Mouse (Mus musculus): Measurements from ENCODE around the gene Dhx32. TPM values are rescaled to one million over a fixed set of nuclear protein-coding genes. Genes with fewer than 3 reads are reported as not detected.

Dhx32 gene
- polyA plus RNA-seq, 1 experiment from 2014 or later = 89.5 TPM

DNA sequence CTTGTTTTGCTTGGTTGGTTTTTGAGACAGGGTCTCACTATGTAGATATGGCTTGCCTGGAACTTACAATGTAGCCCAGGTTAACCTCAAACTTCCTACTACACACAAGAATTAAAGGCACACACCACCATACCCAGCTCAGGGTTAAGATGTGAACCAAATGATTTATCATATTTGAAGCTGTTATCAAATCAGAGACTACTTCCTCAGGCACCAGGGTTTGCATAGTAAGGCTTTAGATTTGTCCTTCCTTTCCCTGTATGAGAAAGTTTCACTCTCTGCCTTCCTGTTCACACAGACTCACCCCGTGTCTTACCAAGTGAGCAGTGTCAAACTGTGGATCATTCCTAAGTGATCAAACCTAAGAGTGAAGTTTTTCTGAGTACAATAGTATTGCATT, 38.3 kb downstream of the Dhx32 start:
- Histone ChIP-seq H3K4me2 (ENCODE audit: low read depth, low read length) (no peak overlapping the region), H3K4me3 (ENCODE audit: low read length) (no peak overlapping the region), H3K27ac (ENCODE audit: low read length) (0 out of 2 replicates have a peak overlapping the region, but pooled peaks have one; percentile 12), H3K9me3 (ENCODE audit: control insufficient read depth, low read length) (no peaks in the 10 kb centered on the region), H3K36me3 (ENCODE audit: control insufficient read depth, insufficient read depth, low read length) (peaks cover 2% of the 10 kb centered on the region), H3K4me1 (ENCODE audit: control insufficient read depth, insufficient read depth, low read length) (no peaks in the 10 kb centered on the region), H3K27me3 (replicated peaks; ENCODE audit: control insufficient read depth, insufficient read depth, low read length) (no peaks in the 10 kb centered on the region), H3K9ac (ENCODE audit: low read depth, low read length) (no peak overlapping the region)
- 63% methylated on average over 1 of the region's 1 CpGs for WGBS
- ATAC-seq = no peak

GRCm38 (mm10) chr7:133743611-133744010, 38.9 kb downstream of the Dhx32 start:
- H3K4me3 ChIP-seq (ENCODE audit: low read length) = no peak overlapping the region
- H3K4me2 ChIP-seq (ENCODE audit: low read depth, low read length) = no peak overlapping the region
- no peak for ATAC-seq
- no peaks in the 10 kb centered on the region for H3K9me3 ChIP-seq (ENCODE audit: control insufficient read depth, low read length)
- H3K27ac ChIP-seq (ENCODE audit: low read length) = no peak overlapping the region
- peaks cover 2% of the 10 kb centered on the region for H3K36me3 ChIP-seq (ENCODE audit: control insufficient read depth, insufficient read depth, low read length)
- no peaks in the 10 kb centered on the region for H3K27me3 ChIP-seq (replicated peaks; ENCODE audit: control insufficient read depth, insufficient read depth, low read length)
- H3K4me1 ChIP-seq (ENCODE audit: control insufficient read depth, insufficient read depth, low read length) = no peaks in the 10 kb centered on the region
- 65% methylated on average over 4 of the region's 4 CpGs for WGBS
- H3K9ac ChIP-seq (ENCODE audit: low read depth, low read length) = no peak overlapping the region

DNA sequence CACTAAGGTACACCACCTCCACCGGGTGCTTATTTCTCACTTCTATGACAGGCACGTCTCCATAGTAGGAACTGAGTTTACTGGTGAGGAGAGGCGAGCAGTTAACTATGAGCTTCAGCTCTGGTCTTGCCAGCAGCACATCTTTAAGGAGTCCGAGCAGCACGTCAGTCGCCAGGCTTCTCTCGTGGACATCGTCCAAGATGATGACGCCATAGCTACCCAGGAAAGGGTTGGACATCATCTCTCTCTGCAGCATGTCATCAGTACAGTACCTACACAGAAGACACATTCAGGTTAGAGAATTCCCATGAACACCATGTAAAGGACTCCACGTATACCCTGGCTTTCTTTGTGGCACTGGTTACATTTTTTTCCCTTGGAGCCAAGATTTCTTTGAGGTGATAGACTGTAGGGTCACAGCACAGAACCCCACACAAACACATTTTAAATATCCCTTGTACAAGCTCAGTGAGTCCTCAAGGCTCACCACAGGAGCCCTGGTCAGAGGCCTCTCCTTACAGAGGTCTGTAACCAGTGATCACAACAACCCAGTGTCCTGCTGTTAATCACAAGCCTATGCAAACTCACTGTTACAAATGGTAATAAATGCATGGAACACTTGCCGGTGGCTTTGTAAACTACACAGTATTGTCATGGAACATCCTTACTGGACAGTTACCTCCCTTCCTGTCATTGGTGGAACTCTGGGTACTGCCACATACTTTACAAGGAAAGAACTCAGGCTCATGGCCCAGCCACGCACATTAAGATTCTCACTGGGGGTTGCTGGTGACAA, 39.8 kb downstream of the Dhx32 start:
- no peaks in the 10 kb centered on the region for H3K9me3 ChIP-seq (ENCODE audit: control insufficient read depth, low read length)
- H3K36me3 ChIP-seq (ENCODE audit: control insufficient read depth, insufficient read depth, low read length) = peaks cover 2% of the 10 kb centered on the region
- no peaks in the 10 kb centered on the region for H3K4me1 ChIP-seq (ENCODE audit: control insufficient read depth, insufficient read depth, low read length)
- ATAC-seq = no peak
- no peak overlapping the region for H3K9ac ChIP-seq (ENCODE audit: low read depth, low read length)
- no peak overlapping the region for H3K4me3 ChIP-seq (ENCODE audit: low read length)
- no peaks in the 10 kb centered on the region for H3K27me3 ChIP-seq (replicated peaks; ENCODE audit: control insufficient read depth, insufficient read depth, low read length)
- H3K4me2 ChIP-seq (ENCODE audit: low read depth, low read length) = no peak overlapping the region
- no peak overlapping the region for H3K27ac ChIP-seq (ENCODE audit: low read length)
- WGBS = 89% methylated on average over 12 of the region's 12 CpGs

DNA sequence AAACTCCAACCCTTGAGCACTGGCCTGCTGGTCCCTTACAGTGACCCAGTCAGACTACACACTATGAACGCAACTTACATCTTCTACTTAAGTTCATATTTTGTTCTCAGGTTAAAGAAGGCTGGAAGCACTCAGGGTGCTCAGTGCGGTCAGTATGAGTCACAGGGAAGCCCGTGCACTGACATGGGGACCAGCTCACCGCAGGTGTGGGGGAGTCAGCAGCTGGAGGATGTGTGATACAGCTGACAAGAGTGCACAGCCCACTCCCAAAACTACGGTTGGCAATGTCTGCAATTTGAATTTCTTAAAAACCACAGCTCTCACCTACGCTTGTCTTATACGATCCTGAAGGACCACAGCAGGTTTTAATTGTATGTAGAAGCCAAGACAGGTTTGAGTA, 42.0 kb downstream of the Dhx32 start:
- H3K4me3 ChIP-seq (ENCODE audit: low read length) = no peak overlapping the region
- H3K27ac ChIP-seq (ENCODE audit: low read length) = no peak overlapping the region
- WGBS = 87% methylated on average over 7 of the region's 7 CpGs
- H3K27me3 ChIP-seq (replicated peaks; ENCODE audit: control insufficient read depth, insufficient read depth, low read length) = no peaks in the 10 kb centered on the region
- no peak for ATAC-seq
- H3K9ac ChIP-seq (ENCODE audit: low read depth, low read length) = no peak overlapping the region
- no peaks in the 10 kb centered on the region for H3K4me1 ChIP-seq (ENCODE audit: control insufficient read depth, insufficient read depth, low read length)
- H3K36me3 ChIP-seq (ENCODE audit: control insufficient read depth, insufficient read depth, low read length) = no peaks in the 10 kb centered on the region; the same call in none of the 2 replicates
- no peaks in the 10 kb centered on the region for H3K9me3 ChIP-seq (ENCODE audit: control insufficient read depth, low read length)
- no peak overlapping the region for H3K4me2 ChIP-seq (ENCODE audit: low read depth, low read length)

- WGBS = 58% methylated on average over 4 of the region's 4 CpGs
- no peak overlapping the region for H3K4me3 ChIP-seq (ENCODE audit: low read length)
- H3K4me1 ChIP-seq (ENCODE audit: control insufficient read depth, insufficient read depth, low read length) = no peaks in the 10 kb centered on the region
- H3K4me2 ChIP-seq (ENCODE audit: low read depth, low read length) = no peak overlapping the region
- no peaks in the 10 kb centered on the region for H3K9me3 ChIP-seq (ENCODE audit: control insufficient read depth, low read length)
- no peak overlapping the region for H3K27ac ChIP-seq (ENCODE audit: low read length)
- 0 out of 2 replicates have a peak, but pooled peaks cover 3% of the 10 kb centered on the region for H3K36me3 ChIP-seq (ENCODE audit: control insufficient read depth, insufficient read depth, low read length)
- no peak for ATAC-seq
- no peaks in the 10 kb centered on the region for H3K27me3 ChIP-seq (replicated peaks; ENCODE audit: control insufficient read depth, insufficient read depth, low read length)
- no peak overlapping the region for H3K9ac ChIP-seq (ENCODE audit: low read depth, low read length)
These were observed 50.4 kb downstream of the Dhx32 start for GRCm38 (mm10) chr7:133731971-133732645.

DNA sequence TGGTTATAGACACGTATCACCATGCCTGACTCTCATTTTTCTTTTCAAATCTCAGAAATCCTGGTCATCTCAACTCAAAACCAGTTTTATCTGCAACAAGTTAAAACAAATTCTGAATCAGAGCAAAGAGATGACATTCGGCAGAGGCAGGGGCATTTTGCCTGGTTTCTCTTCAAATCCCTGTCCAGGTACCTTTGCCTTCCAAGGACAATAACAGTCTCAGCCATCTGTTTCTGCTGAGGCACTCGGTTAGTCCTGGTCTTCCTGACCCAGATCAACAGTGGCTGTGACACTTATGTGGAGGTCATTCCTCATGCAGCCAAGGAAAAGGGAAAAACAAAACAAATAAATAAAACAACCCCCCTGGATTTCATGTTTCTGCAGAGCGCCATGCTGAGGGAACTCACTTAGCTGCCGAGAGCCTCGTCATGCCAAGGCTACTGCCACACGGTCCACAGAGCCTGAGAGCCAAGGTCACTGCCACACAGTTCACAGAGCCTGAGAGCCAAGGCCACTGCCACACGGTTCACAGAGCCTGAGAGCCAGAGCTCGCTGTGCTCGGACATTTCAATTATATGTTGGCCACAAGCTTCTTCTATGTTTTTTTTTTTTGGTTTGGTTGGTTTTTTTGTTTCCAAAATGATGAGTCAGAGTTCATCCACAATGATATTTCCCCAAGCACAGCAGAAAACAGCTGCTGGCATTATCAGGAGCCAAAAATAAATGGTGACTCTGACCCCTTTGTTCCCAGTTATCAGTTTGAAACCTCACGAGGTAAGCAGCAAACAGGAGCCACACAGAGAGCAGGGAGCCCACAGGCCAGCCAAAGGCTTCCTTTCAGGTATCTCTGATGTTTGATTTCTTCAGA, 52.0 kb downstream of the Dhx32 start:
- H3K9ac ChIP-seq (ENCODE audit: low read depth, low read length) = no peak overlapping the region
- 0 out of 2 replicates have a peak, but pooled peaks cover 3% of the 10 kb centered on the region for H3K36me3 ChIP-seq (ENCODE audit: control insufficient read depth, insufficient read depth, low read length)
- H3K4me1 ChIP-seq (ENCODE audit: control insufficient read depth, insufficient read depth, low read length) = no peaks in the 10 kb centered on the region
- WGBS = 79% methylated on average over 11 of the region's 11 CpGs
- no peaks in the 10 kb centered on the region for H3K9me3 ChIP-seq (ENCODE audit: control insufficient read depth, low read length)
- H3K27ac ChIP-seq (ENCODE audit: low read length) = no peak overlapping the region
- no peaks in the 10 kb centered on the region for H3K27me3 ChIP-seq (replicated peaks; ENCODE audit: control insufficient read depth, insufficient read depth, low read length)
- no peak overlapping the region for H3K4me2 ChIP-seq (ENCODE audit: low read depth, low read length)
- ATAC-seq = no peak
- no peak overlapping the region for H3K4me3 ChIP-seq (ENCODE audit: low read length)

DNA sequence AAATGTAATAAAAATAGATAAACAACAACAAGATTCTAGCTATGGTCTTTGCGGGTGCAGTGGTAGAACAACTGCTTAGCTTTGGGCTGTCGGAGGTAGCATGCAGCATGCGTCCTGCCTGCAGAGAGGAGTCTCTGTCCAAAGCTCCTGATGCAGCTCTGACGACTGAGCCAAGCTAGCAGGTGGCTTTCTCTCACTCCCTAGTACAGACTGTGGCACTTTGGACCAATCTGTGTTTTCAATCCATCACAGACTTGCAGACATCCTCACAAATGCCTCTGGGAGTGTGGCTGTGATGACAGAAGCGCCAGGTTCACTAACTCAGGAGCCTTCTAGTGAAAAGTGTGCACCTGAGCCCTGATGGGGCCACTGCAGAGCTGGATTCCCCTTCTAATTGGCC, 53.2 kb downstream of the Dhx32 start:
- no peaks in the 10 kb centered on the region for H3K9me3 ChIP-seq (ENCODE audit: control insufficient read depth, low read length)
- no peak for ATAC-seq
- no peak overlapping the region for H3K4me3 ChIP-seq (ENCODE audit: low read length)
- no peak overlapping the region for H3K9ac ChIP-seq (ENCODE audit: low read depth, low read length)
- no peaks in the 10 kb centered on the region for H3K27me3 ChIP-seq (replicated peaks; ENCODE audit: control insufficient read depth, insufficient read depth, low read length)
- no peaks in the 10 kb centered on the region for H3K4me1 ChIP-seq (ENCODE audit: control insufficient read depth, insufficient read depth, low read length)
- H3K4me2 ChIP-seq (ENCODE audit: low read depth, low read length) = no peak overlapping the region
- 73% methylated on average over 5 of the region's 5 CpGs for WGBS
- H3K36me3 ChIP-seq (ENCODE audit: control insufficient read depth, insufficient read depth, low read length) = 0 out of 2 replicates have a peak, but pooled peaks cover 3% of the 10 kb centered on the region
- H3K27ac ChIP-seq (ENCODE audit: low read length) = no peak overlapping the region

GRCm38 (mm10) chr7:133727027-133727426, 55.5 kb downstream of the Dhx32 start:
- Histone ChIP-seq H3K27me3 (replicated peaks; ENCODE audit: control insufficient read depth, insufficient read depth, low read length) (no peaks in the 10 kb centered on the region), H3K4me2 (ENCODE audit: low read depth, low read length) (no peak overlapping the region), H3K36me3 (ENCODE audit: control insufficient read depth, insufficient read depth, low read length) (peaks cover 3% of the 10 kb centered on the region; the same call in 1 of the 2 replicates), H3K9ac (ENCODE audit: low read depth, low read length) (0 out of 2 replicates have a peak overlapping the region, but pooled peaks have one; percentile 20), H3K9me3 (ENCODE audit: control insufficient read depth, low read length) (no peaks in the 10 kb centered on the region), H3K4me3 (ENCODE audit: low read length) (no peak overlapping the region), H3K27ac (ENCODE audit: low read length) (no peak overlapping the region), H3K4me1 (ENCODE audit: control insufficient read depth, insufficient read depth, low read length) (no peaks in the 10 kb centered on the region)
- WGBS = 81% methylated on average over 6 of the region's 6 CpGs
- no peak for ATAC-seq

DNA sequence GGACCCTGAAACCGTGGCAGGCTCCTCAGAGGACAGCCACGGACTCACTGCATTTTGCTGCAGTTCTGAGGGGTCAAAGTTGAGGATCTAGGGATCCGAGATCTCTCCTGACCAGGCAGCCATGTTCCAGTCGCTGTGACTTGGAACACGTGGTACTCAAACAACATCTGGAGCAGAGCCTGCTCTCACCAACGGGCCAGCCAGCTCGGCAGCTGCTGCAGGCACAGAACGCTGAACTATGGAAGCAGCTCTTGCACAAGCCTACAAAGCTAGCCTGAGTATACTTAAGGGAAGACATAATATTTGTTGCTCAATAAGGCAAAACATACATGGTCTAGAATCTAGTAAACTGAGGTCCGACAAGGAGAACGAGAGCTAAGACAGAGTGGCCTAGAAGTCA, 57.0 kb downstream of the Dhx32 start:
- Histone ChIP-seq H3K27ac (ENCODE audit: low read length) (no peak overlapping the region), H3K4me2 (ENCODE audit: low read depth, low read length) (no peak overlapping the region), H3K9ac (ENCODE audit: low read depth, low read length) (no peak overlapping the region), H3K36me3 (ENCODE audit: control insufficient read depth, insufficient read depth, low read length) (peaks cover 7% of the 10 kb centered on the region; the same call in 1 of the 2 replicates), H3K4me1 (ENCODE audit: control insufficient read depth, insufficient read depth, low read length) (no peaks in the 10 kb centered on the region), H3K4me3 (ENCODE audit: low read length) (no peak overlapping the region), H3K9me3 (ENCODE audit: control insufficient read depth, low read length) (no peaks in the 10 kb centered on the region), H3K27me3 (replicated peaks; ENCODE audit: control insufficient read depth, insufficient read depth, low read length) (no peaks in the 10 kb centered on the region)
- no peak for ATAC-seq
- WGBS = 77% methylated on average over 10 of the region's 10 CpGs
